Mouse (Mus musculus): Measurements from ENCODE around the gene Rag1.

Gene Rag1

DNA sequence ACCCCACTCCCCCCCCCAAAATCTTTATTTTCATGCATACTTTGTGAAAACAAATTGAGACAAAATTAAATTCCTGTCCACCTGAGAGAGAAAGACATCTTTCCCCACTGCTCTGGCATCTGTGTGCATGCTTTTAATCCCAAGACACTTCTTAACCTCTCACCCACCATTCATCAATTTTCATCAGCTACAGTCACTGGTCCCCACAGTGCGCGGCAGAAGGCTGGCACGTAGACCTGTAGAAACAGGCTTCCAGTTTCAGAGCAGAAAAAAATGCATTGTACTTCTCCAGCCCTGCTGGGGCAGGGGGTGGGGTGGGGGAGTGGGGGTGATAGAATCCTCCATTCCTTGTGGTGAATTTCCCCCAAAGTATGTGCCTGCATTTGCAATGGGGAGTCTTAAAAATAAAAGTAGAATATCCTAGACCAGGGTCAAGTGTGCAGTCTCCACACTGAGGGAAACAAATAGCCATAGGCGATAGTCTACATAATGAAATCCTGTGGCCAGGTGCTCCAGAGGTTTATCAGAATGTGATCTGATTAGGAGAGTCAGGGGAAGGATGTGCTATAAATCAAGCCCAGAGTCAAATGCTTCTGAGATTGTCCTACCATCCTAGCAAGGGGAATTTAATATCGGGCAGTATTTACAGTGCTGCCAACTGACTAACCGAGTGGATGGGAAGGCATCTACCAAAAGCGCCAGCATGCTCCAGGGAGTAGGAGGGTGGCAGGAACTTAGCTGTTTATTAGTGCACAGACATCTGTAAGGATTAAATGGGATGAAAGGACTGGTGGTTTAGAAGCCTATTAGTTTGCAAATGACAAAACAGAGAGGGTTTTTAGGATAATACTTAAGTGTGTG, 10.1 kb downstream of the Rag1 start:
- DNase-seq, result no peak

DNA sequence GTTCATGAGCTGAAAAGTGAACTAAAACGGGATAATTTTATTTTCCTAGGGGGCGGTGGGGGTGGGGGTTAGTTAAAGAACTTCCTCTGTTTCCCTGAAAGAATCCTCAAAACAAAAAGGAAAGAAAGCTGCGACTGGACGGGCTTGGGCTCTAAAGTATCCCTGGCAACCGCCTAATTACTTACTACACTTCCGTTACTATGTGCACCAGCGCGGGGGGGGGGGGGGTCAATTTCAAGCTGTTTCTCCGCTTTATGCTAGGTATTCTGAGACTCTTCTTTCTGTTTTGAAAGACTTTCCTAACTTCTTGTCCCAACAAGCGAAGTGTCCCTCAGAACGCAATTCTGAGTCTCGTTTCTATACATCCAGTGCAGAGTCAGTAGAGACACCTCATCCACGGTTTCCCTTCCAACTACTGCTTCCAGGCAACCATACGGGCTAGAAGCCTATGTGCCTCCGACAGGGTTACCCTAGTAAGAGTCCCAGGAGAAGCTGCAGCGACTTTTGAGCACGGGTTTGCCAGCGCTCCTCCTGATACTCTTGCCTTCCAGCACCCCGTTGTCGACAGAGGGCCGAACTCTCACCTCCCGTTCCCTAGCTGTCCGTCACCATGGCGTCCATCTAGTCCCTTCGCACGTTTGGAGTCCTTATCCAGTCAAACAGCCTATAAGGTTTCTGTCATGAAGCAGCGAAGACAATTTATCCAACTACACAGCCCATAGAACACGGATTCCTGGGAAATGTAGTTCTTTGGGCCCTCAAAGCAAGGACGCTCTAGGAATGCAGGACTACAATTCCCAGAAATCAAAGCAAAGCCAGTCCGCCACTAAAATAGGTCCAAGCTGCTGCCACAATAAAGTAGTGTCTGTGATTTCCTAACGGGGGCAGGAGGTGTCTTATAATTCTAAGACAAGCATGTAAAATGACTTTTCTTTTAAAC, 20.7 kb downstream of the Rag1 start:
- DNase-seq, result peak; percentile 47

DNA sequence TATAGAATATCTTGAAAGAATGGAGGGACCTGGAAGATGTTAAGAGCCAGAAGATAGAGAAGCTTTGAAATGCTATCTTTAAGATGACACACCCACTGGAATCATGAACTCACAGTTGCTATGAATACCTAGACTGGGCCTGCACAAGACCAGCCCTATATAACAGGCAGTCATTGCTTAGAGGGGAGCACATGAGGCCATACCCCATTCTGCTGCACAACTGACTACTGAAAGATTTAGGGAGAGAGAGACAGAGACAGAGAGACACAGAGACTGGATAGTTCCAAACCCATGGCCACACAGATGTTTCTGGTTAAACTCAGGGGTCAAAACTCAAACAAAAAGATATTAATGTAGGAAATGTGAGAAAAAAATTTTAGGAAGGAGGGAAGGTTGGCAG, 22.1 kb downstream of the Rag1 start:
- no peak for DNase-seq

DNA sequence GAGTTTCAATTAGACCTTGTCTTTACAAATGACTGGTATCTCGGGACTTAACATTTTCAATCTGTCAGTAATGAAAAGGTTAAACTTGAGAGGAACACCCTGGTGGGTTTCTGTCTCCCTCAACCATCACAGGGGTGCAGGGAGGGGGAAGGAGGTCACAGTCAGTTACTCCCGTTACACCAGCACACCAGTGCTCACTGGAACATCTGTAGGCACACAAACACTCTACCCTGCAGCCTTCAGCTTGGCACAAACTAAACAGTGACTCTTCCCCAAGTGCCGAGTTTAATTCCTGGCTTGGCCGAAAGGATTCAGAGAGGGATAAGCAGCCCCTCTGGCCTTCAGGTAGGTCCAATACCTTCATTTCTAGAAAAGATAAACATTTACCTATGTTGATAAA, 24.8 kb downstream of the Rag1 start, which contains the start of gene Rag2:
TSS of gene Rag2 (plus strand) at position 193 of the 400 bp plus-strand sequence.
- DNase-seq, result no peak

DNA sequence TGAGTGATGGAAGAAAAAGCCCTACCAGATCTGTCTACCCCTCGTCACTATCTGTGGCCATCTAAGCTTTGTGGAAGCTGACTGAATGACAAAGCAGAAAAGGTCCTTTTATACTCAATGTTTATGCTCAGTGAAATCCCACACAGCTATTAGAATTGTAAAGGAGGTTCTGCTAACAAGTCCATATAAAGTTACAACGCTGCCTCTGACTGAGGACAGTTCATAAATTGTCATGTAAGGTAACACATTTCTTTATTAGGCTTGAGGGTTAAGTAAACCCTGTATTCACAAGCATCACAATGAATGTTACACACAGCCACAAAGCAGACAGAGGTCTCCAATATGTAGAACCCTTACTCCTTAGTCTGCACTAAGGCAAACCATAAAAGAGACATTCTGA, 25.3 kb downstream of the Rag1 start:
- DNase-seq, result no peak

DNA sequence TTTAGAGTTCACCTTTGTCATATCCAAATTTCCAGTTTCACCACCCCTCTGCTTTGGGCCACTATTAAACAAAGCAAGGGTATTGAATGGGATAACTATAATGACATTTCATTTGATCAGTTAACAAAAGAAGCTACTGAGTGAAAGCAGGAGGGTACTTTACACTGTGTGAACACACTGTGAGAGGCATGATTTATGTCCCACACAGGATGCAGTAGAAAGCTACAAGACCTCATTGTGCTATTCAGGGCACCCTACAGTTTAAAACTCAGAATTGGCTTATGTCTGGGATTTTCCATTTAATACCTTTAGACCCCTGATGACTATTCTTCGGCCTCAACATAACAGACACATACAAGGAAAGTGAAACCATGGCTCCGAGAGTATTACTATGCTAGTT, 26.3 kb downstream of the Rag1 start:
- DNase-seq, result no peak

DNA sequence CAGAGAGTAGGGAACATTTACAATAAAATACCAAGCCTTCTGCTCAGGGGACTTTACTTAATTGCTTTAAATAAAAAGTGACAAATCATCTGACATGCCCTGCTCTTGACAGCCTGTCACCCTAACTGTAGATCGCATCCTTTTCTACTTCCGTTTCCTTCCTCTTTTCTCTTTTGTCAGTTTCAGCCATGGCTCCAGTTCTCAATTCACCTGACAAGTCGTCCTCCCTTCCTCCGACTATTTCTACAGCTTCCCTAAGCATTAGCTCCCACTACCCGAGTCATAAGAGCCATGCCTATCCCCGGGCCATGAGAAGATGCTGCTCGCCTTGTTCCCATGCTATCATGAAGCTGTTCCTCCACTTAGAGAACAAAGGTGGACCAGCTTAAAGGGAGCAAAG, 27.7 kb downstream of the Rag1 start:
- DNase-seq, result no peak

DNA sequence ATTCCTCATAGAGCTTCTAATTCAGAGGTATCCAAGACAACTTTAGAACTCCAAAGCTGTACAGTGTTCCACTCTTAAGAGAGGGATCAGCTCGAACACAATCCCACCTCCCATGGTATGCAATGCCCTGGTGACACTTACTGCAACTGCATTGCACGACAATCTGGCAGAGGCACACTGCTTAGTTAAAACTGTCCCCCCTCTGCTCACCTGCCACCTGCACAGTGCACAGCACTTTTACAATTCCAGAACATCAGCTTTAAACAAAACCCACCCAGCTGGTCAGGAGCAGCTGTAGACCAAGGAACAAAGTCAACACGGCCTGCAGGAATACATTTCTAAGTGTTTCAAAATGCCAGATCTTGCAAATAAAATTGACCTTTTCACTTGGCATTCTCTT, 28.4 kb downstream of the Rag1 start:
- DNase-seq, result no peak

DNA sequence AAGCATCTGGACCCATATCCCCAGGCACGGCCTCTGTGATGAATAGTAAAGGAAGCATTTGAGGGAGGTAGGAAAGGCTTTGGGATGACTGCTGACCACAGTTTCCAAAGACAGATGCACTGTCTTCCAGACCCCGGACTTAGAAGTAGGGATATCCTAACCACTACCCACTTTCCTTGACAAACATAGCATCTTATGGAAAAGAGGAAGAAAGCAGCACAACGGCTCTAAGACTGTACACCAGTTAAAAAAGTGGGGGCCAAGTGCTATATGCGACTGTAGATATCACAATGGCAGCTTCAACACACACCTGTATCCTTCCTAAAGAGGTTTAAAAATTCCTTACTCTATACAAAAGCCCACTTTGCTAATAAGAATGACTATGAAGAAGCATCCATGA, 30.9 kb downstream of the Rag1 start:
- no peak for DNase-seq

DNA sequence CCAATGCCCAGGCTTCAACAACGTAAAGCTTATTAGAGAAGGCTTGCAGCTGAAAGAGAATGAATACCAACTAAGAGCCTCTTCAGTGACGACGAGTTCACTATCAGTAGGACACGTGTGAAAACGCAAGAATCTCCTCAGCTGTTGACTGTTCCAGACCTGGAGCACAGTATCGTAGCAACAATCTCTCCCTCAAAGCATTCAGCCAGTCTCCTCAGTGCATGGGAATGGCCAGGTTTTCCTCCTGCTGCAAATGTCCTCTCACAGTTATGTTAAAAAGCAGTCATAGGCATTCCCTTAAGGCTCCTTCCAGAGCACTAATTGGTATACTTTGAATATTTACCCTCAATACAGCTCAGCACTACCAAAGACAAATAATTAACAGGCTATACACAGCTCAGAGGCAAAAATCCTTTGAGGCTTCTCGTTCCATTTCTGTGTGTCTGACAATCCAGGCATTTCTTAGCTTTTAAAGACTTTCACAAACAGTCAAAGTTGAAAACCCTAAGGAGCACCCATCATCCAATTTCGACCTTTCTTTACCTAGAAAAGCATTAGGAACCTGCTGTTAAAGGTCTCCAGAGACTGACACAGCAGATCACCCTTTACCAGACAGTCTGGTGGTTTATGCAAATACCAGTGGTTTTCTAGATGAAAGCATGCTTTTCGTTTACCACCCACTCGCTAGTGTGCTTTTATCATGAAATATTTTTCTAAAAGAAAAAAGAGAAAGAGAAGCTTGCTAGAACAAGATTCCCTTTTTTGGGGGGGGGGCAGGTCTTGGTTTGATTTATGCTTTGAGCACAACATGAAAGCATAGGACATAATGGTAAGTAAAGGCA, 33.6 kb downstream of the Rag1 start:
- no peak for DNase-seq

DNA sequence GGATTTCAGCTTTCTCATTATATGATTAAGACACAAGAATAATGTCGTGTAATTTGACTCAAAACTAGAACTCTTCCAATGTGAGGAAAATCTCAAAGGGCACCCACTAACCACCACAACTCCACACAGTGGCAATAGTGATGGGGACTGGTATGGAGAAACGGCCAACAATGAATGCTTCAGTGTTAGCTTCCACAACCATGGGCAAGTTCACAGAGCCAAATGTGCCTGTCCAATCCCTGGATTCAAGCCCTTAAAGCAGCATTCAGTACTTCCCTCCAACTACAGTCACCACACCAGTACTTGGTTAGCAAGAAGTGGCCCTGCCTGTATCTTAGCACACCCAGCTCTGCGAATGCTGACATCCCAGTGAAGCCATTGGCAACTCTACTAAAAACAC, 38.4 kb downstream of the Rag1 start:
- DNase-seq, result no peak

DNA sequence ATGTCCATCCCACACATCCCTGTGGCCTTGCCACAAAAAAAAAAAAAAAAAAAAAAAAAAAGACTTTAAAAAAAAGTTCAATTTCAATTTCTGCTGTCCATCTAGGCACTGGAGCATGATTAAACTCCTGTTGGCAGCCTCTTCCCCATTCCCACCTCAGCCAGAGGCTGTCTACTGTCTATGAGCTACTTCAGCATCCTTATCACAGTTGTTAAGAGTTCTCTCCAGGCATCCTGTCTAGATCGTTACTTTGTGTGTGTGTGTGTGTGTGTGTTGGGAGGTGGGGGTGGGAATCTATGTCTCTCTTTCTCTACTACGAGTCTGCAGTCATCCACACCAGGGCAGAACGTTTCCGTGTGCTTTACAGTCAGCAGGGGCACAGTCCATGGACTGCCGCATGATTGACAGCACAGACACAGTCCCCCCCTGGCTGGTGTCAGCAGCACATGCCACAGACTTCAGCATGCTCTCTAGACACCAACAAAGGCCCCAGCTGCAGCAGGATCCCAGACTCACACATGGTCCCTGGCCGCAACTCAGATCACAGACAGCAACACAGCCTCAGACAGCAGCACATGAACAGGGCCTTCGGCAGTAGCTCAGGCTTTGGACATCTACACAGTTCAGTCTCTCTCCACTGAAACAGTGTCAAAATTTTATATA, 40.9 kb downstream of the Rag1 start:
- DNase-seq, result no peak

DNA sequence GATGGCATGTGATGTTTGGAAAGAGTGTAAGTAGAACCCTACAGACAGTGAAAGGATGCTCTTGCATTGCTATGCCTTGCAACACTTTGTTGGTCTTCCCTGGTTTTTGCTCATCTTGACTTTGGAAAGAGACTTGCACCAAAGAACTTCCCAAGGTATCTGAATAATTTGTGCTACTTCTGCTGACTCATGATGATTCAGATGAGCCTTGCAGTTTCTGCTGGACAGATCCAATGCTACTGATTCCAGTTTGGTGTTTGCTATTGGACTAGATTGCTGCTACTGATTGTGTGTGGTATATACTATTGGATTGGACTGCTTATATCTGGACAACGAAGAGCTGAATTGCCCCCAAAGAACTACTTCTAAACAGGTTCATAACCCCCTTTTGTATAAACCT, 46.2 kb downstream of the Rag1 start:
- no peak for DNase-seq

DNA sequence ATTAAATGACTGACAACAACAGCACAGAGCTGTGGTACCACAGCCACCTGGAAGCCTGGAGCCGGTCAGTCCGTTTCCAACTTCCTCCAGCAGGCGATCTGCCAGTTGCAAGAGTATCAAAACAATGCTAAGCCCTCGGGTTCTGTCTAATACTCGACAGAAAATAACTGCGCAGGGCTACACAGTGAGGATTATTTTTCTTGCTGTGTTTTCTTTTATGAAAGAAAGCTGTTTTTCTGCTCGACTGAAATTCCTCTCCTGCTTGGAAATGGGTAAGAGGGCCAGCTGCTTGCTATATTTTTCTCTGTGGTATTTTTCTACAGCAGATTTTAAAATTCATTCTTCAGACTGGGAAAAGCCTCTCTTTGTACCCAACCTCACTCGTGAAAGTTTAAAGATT, 48.6 kb downstream of the Rag1 start:
- peak; percentile 50 for DNase-seq

DNA sequence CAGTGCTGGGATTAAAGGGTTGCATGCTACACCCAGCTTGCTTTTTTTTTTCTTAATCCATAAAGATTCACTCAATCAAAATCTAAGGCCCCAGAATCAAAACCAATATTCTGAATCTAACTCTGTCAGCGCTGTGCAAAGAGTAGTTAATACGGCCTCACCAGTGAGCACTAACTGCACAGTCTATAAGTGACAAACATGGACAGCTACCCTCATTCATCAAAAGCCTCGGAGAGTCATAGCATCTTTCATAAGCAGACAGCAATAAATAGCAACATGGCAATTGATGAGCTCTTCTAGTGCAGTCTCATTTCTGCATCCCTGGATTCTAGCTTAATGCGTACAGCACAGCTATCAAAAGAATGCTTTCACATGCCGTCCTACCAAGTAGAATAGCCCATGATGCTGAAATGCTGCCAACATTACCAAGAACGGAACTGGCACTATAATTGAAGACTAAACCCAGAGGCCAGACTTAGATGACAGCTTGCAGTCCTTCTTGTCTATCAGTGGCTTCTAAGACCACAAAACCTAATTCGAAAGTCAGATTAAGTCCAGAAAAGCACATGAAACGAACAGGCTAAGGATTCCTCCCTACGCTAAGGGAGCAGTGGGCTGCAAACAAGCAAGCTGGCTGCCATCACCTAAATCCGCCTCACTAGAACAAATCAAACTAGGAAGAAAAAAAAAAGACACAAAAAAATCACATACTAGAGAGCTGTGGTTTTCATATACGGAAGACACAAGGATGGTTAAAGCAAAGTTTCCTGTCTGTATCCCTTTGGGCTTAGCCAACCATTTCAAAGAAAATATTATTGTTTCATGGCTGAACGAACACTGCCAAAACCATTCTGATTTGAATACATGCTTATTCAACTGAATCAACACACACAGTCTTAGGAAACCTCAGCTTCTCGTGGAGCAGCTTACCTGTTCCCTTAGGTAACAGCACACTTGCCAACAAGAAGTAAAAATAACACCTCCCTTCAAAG, 50.8 kb downstream of the Rag1 start:
- no peak for DNase-seq

DNA sequence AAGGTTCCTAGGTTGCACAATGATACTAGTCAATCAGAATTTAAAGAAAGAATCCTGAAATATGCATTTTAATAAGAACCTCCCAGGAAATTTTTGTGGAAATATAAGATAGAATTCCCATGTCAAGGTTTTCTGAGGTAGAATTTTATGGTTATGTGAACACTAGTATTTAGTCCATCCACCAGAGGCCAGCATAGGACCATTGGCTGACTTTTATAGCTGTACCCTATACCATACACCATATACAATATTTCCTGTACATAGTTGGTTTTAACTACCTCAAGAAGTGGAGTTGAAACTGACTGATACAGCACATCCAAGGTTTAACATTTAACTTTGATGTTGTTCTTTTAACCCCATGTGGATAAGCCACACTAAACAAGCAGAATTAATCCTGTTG, 52.1 kb downstream of the Rag1 start:
- DNase-seq, result no peak

DNA sequence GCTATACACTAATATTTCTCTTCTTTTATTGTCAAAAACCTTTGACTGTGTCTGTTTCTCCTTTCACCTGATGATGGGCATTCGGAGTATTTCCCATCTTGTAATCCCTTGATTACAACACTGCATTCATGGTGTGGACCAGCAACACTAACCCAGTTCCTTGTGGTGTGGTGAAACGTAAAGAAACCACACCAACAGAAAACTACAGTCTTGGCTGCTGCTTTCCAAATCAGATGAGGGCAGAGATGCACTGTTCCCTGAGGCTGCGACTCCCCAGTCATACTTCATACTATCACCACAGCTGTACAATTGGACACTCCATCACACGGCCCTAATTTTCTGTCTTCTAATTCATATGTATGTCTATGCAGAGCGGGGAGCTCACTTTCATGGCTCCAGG, 54.6 kb downstream of the Rag1 start:
- DNase-seq, result no peak

DNA sequence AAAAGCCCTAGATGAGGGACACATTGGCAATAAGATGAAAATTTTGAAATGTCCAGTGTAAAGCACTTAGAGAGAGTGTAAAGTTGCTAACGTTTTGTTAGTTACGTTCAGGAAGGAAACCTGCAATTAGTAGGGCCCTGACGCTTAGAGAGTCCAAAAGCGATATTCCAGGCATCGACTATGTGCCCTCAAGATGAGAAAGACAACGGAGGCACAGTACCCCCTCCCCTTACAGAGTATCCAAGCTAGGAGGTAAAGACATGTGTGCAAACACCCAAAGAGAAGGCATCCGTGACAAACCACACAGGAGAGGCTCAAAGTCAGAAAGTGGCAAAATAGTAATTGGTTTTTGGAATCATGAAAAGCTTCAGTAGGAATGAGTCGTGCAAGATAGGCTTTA, 56.4 kb downstream of the Rag1 start:
- DNase-seq, result no peak

DNA sequence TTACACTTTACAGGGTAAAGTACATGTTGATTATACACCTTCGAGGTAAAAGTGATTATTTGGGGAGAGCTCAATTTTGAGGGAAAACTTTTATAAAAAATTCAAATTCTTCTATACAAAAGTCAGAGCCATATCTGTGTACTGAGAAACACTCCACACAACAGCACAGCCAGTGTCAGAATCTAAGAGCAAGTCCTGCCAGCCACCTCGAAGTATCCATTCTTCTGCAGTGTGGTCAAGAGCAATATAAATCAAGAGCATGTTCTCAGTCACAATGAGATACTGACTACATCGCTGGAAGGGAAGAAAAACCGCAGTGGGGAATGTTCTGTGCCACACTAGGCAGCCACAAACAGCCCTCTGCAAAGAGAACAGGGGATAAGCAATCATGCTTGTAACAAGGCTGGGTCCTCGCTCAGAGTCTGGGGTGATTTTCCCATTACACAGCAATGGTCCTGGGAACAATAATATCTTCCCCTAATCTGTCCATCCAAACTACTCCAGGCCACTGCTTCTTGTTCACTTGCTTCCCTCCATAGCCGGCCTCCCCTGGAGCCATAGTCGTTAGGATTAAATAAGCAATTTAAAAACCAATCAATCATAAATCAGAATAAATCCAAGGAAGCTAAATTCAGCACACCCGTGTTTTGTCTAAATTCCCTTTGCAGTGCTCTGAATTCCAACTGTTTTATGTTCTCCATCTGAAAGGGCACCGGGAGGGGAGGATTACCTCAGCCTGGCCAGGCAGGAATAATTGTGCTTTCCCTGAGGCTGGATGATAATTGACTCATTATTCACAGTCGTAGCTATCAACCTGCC, 57.1 kb downstream of the Rag1 start:
- no peak for DNase-seq

DNA sequence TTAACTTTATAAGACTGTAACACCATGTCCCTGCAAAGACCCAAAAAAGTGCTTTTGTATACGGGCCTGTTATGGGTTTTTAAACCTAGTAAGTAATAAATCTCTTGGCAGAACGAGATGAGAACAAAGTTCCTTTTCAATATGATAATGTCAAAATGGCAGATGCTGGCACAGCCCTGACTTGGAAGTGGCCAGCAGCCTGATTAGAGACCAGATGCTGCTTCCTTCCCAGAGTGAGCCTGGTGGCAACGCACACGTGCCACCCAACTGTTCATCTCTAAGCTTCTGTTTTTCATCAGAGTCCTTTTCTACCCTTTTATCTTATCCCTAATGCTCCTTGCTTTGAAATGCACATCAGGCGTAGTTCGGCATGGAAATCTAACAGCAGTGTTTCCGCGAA, 57.9 kb downstream of the Rag1 start:
- DNase-seq, result no peak

Data from right cerebral cortex, postnatal 4 days (tissue).